Mouse (Mus musculus) hindbrain, embryonic 16.5 days (tissue): ENCODE data around the gene Zfp936. TPM values are rescaled to one million over a fixed set of nuclear protein-coding genes. Genes with fewer than 3 reads are reported as not detected.
"Not testable (repeated sequence)": the region's sequence is repeated elsewhere in the genome, so short reads cannot be mapped to it uniquely, and the experiment has no call there.

Experiments used
- ATAC-seq: fragments of 200-750 bp; cut with Nextera tagmentation; 2 replicates; pipeline ENCODE4 v1.8.0; 2017; ENCODE audit warnings: moderate TSS enrichment, moderate library complexity
- H3K27ac ChIP-seq: fragments of 300-500 bp; sonication (generic); 2 replicates; pipeline ENCODE4 v1.5.1; 2014; ENCODE audit warnings: low read depth, mild to moderate bottlenecking, control low read depth, low read length, moderate library complexity
- H3K27me3 ChIP-seq: fragments of 300-500 bp; sonication (generic); replicated peaks from 2 replicates; pipeline ENCODE4 v1.6.1; 2014; ENCODE audit warnings: low read length; ENCODE audit not compliant: control insufficient read depth, insufficient read depth
- H3K36me3 ChIP-seq: fragments of 300-500 bp; sonication (generic); 2 replicates; pipeline ENCODE4 v1.6.1; 2014; ENCODE audit warnings: mild to moderate bottlenecking, low read length, moderate library complexity, mixed read lengths; ENCODE audit not compliant: control insufficient read depth, insufficient read depth
- H3K4me1 ChIP-seq: fragments of 300-500 bp; sonication (generic); 2 replicates; pipeline ENCODE4 v1.6.1; 2014; ENCODE audit warnings: low read depth, low read length; ENCODE audit not compliant: control insufficient read depth, insufficient read depth
- H3K4me2 ChIP-seq: fragments of 300-500 bp; sonication (generic); 2 replicates; pipeline ENCODE4 v1.6.1; 2014; ENCODE audit warnings: mild to moderate bottlenecking, low read length, control low read depth, moderate library complexity
- H3K4me3 ChIP-seq: fragments of 300-500 bp; sonication (generic); 2 replicates; pipeline ENCODE4 v1.5.1; 2014; ENCODE audit warnings: mild to moderate bottlenecking, low read length, control low read depth, moderate library complexity
- H3K9ac ChIP-seq: fragments of 300-500 bp; sonication (generic); 2 replicates; pipeline ENCODE4 v1.6.1; 2014; ENCODE audit warnings: low read depth, mild to moderate bottlenecking, control low read depth, low read length, moderate library complexity
- H3K9me3 ChIP-seq: fragments of 300-500 bp; sonication (generic); 2 replicates; pipeline ENCODE4 v1.6.1; 2014; ENCODE audit warnings: mild to moderate bottlenecking, low read length, moderate library complexity; ENCODE audit not compliant: control insufficient read depth
- WGBS: fragments of 180-500 bp; shearing (Covaris S2); extraction: QIAGEN DNeasy Blood & Tissue Kit; methylation state at CpG from one replicate; pipeline ENCODE4 v1.1.7; 2014; 5-methylcytosine and 5-hydroxymethylcytosine counted together
- polyA plus RNA-seq: library from polyadenylated mRNA; unstranded; fragments of >200 nt; fragmentation: Nextera tagmentation; extraction: Ambion mirVana; gene quantifications from 2 replicates; pipeline ENCODE4 v1.2.1, GENCODE M21; 2015

The Zfp936 gene
- polyA plus RNA-seq = not detected in 2 replicates

DNA sequence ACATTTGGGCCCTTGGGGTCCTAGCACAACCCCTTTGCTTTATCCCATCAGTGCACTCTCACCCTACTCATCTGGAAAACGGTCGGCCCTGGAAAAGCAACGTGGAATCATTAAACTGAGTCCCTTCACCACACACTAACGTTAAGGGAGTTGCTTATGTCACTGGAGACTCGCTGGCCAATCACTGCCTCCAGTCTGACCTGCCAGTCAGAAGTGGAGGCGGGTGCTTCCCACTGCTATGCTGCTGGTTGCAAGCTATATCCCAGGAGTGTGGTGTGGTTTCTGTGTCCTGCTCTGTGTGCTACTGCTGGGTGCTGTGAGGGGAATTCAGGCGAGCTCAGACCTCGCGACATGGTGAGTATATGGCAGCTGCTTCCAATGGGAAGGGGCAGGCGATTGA is at the start of gene Zfp936:
Gene Zfp936 (plus strand): TSS at position 301 of the 400 bp plus-strand sequence.
- WGBS = 84% methylated on average over 10 of the region's 10 CpGs
- not testable (repeated sequence) for H3K4me3 ChIP-seq, H3K27me3 ChIP-seq, H3K4me2 ChIP-seq, H3K27ac ChIP-seq, ATAC-seq, H3K36me3 ChIP-seq, H3K4me1 ChIP-seq, H3K9ac ChIP-seq
- H3K9me3 ChIP-seq = peaks cover 11% of the 10 kb centered on the region

DNA sequence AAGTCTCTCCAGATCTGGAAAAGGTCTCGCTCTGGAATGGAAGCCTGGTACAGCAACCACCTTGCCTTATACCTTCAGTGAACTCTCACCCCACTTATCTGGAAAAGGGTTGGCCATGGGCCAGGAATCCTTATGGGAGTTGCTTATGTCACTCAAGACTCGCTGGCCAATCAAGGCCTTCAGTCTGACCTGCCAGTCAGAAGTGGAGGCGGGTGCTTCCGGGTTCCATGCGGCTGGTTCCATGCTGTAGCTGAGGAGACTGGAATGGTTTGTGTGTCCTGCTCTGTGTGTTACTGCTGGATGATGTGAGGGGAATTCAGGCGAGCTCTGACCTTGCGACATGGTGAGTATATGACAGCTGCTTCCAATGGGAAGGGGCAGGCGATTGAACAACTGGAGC is 36.2 kb upstream of the Zfp936 start:
- no peak overlapping the region for H3K4me3 ChIP-seq
- 88% methylated on average over 8 of the region's 8 CpGs for WGBS
- H3K27me3 ChIP-seq = no peaks in the 10 kb centered on the region
- H3K9me3 ChIP-seq = peaks cover 7% of the 10 kb centered on the region; the same call in 1 of the 2 replicates
- H3K4me2 ChIP-seq = no peak overlapping the region
- H3K4me1 ChIP-seq = no peaks in the 10 kb centered on the region
- H3K27ac ChIP-seq = no peak overlapping the region
- H3K9ac ChIP-seq = no peak overlapping the region
- no peaks in the 10 kb centered on the region for H3K36me3 ChIP-seq
- ATAC-seq = no peak

DNA sequence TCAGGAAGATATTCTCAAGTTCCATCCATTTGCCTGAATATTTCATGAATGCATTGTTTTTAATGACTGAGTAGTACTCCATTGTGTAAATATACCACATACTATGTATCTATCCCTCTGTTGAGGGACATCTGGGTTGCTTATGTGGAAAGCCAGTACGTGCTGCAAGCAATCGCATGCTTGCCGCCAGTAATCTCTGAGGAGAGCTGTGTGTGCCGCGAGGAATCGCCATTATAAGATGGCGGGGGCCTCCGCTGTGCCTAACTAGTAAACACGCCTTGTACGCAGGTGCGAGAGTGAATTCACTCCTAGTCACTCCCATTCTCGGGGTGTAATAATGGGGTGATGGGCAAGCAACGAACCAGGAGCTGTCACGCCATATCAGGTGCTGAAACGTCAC is 14.7 kb downstream of the Zfp936 start:
- not testable (repeated sequence) for H3K27me3 ChIP-seq, H3K4me3 ChIP-seq, ATAC-seq, H3K4me2 ChIP-seq, H3K4me1 ChIP-seq, H3K27ac ChIP-seq, H3K9ac ChIP-seq, H3K36me3 ChIP-seq
- peaks cover 38% of the 10 kb centered on the region for H3K9me3 ChIP-seq
- WGBS = 94% methylated on average over 14 of the region's 15 CpGs

DNA sequence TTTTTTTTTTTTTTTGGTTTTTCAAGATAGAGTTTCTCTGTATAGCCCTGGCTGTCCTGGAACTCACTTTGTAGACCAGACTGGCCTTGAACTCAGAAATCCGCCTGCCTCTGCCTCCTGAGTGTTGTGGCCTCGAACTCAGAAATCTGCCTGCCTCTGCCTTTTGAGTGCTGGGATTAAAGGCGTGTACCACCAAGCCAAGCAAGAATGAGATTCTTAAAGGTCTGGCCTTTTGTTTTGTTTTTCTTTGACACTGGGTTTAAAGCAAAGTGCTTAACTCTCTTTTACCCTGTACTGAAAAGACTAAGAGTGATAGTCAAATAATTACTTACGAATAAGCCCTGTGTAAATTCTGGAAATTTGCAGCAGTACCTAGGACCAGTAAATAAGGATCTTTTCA is 50.1 kb downstream of the Zfp936 start:
- not testable (repeated sequence) for ATAC-seq, H3K27me3 ChIP-seq, H3K4me2 ChIP-seq, H3K27ac ChIP-seq, H3K4me1 ChIP-seq, H3K36me3 ChIP-seq, H3K9ac ChIP-seq, H3K4me3 ChIP-seq
- H3K9me3 ChIP-seq = peaks cover 40% of the 10 kb centered on the region
- WGBS = 78% methylated on average over 4 of the region's 4 CpGs

DNA sequence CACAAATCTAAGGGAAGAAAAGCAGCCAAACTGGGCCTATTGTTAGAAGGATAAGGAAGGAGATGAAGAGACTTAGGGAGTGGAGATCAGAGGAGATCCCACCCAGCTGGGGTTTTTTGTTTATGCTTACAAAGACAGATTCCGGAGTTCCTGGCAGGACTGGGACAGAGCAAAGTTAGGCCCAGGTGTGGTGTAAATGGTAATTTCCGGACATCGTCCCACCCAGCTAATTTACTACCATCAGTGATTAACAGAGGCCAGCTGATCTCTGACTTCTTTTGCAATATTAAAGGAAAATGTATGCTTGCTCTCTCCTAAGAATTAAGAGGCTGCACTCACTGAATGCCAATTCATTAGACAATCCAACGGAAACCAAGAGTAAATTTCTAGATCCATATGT is 53.1 kb downstream of the Zfp936 start:
- H3K36me3 ChIP-seq, H3K4me1 ChIP-seq, H3K4me3 ChIP-seq, ATAC-seq, H3K4me2 ChIP-seq, H3K27me3 ChIP-seq, H3K27ac ChIP-seq, H3K9ac ChIP-seq: not testable (repeated sequence)
- H3K9me3 ChIP-seq = peaks cover 39% of the 10 kb centered on the region
- 88% methylated on average over 4 of the region's 4 CpGs for WGBS

DNA sequence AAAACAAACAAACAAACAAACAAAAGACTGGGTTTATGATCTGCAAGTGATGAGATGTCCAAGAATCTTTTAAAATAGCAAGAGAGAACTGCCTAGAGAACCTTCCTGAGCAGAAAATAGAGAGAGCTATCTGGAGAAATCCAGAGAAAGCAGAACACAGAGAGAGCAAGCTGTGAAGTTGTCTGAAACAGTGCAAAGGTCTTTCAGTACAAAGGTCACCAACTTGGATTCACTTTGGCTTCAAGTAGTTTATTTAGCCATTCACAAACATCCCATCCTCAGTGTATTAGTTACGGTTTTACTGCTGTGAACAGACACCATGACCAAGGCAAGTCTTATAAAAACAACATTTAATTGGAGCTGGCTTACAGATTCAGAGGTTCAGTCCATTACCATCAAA is 53.8 kb downstream of the Zfp936 start:
- not testable (repeated sequence) for H3K4me2 ChIP-seq, H3K36me3 ChIP-seq, H3K27ac ChIP-seq, H3K9ac ChIP-seq, ATAC-seq, H3K4me1 ChIP-seq, H3K27me3 ChIP-seq, H3K4me3 ChIP-seq
- WGBS = 91% methylated on average over 1 of the region's 1 CpGs
- H3K9me3 ChIP-seq = peaks cover 41% of the 10 kb centered on the region

DNA sequence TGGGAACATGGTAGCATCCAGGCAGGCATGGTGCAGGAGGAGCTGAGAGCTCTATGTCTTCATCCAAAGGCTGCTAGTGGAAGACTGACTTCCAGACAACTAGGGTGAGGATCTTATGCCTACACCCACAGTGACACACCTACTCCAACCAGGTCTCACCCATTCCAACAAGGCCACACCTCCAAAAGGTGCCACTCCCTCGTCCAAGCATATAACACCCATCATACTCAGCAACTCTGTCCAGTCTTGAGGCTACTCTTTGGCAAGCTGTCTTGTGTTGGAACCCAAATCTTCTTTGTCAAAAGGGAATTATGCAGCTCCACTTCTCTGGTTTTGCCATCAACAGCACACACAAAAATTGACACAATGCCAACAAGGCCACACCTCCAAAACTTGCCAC is 54.2 kb downstream of the Zfp936 start:
- 47% methylated on average over 1 of the region's 1 CpGs for WGBS
- H3K27ac ChIP-seq, ATAC-seq, H3K27me3 ChIP-seq, H3K9ac ChIP-seq, H3K4me3 ChIP-seq, H3K36me3 ChIP-seq, H3K4me2 ChIP-seq, H3K4me1 ChIP-seq: not testable (repeated sequence)
- H3K9me3 ChIP-seq = peaks cover 42% of the 10 kb centered on the region

DNA sequence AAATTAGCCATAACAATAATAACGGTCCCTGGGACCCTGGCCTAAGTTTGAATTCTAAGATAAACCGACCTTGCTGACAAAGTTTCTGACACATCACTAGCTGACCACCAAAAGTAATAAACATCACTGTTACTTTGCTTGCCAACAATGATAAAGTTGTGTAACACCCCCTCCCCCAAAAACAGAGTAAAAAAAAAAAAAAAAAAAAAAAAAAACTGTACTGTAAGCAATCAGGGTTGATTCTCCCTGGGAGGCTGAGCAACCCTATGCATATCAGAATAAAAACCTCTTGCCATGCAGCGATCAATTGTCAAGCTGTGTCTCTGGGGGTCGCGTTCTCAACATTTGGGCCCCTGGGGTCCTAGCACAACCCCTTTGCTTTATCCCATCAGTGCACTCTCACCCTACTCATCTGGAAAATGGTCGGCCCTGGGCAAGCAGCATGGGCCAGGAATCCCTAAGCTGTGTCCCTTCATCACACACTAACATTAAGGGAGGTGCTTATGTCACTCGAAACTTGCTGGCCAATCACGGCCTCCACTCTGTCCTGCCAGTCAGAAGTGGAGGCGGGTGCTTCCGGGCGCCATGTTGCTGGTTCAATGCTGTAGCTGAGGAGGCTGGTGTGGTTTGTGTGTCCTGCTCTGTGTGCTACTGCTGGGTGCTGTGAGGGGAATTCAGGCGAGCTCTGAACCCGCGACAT is 63.1 kb downstream of the Zfp936 start:
- no peaks in the 10 kb centered on the region for H3K4me1 ChIP-seq
- H3K27me3 ChIP-seq = no peaks in the 10 kb centered on the region
- H3K27ac ChIP-seq = no peak overlapping the region
- WGBS = 89% methylated on average over 14 of the region's 14 CpGs
- H3K36me3 ChIP-seq = no peaks in the 10 kb centered on the region
- no peak overlapping the region for H3K4me2 ChIP-seq
- ATAC-seq = no peak
- no peak overlapping the region for H3K9ac ChIP-seq
- no peak overlapping the region for H3K4me3 ChIP-seq
- H3K9me3 ChIP-seq = peaks cover 38% of the 10 kb centered on the region

DNA sequence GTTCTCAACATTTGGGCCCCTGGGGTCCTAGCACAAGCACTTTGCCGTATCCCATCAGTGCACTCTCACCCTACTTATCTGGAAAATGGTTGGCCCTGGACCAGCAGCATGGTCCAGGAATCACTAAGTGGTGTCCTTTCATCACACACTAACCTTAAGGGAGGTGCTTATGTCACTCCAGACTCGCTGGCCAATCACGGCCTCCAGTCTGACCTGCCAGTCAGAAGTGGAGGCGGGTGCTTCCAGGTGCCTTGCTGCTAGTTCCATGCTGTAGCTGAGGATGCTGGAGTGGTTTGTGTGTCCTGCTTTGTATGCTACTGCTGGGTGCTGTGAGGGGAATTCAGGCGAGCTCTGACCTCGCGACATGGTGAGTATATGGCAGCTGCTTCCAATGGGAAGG is 99.8 kb downstream of the Zfp936 start:
- 88% methylated on average over 7 of the region's 7 CpGs for WGBS
- not testable (repeated sequence) for H3K27me3 ChIP-seq, H3K27ac ChIP-seq, H3K4me3 ChIP-seq, H3K9me3 ChIP-seq, H3K4me1 ChIP-seq, ATAC-seq, H3K36me3 ChIP-seq, H3K4me2 ChIP-seq, H3K9ac ChIP-seq
